Mouse (Mus musculus) retina, embryonic 14.5 days (tissue): Measurements from ENCODE around the gene Nedd8.

Experiments used
- DNase-seq: peaks from one replicate; pipeline ENCODE4 v3.0.0-alpha.2; 2015; ENCODE audit warnings: low spot score

The Nedd8 gene

DNA sequence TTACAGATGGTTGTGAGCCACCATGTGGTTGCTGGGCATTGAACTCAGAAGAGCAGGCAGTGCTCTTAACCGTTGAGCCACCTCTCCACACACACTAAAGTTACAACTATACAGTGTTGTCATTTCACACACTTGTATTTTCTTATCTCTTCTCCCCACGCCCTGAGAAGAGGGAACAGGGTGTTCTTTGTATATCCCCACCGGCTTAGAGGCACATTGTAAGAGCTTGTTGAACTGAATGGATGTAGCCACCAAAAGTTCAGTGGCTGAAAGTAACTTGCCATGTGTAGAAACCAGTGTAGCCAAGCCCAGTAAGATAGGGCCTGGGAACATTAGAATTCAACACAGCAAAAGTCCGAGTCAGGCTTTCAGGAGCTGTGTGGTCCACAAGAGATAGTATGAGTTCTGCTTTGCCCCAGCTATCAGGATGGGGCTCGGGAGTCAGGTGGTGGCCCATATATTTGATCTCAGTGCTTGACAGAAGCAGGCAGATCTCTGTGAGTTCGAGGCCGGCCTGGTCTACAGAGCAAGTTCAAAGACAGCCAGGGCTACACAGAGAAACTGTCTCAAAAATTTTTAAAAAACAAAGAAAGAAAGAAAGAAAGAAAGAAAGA lies 57.3 kb downstream of the Nedd8 start:
- no peak for DNase-seq

DNA sequence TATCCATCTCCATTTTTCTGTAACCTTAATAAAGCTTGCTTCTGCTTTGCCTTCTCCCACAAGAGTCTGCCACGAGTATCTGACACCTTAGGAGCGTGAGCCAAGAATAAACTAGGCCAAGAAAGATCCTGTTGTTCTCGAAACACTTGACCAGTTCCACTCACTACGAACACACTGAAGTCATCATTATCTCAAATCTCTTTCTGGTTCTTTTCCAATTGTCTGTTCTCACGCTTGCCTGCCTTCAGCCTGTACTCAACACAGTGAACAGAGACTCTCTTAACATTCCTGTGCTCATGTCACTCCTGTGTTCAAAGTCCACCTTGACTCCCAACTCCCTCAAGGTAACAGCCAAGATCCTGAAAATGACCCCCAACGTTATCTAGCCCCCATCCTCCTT lies 58.6 kb downstream of the Nedd8 start:
- no peak for DNase-seq
